Mouse (Mus musculus): Measurements from ENCODE around the gene Pakap. TPM values are rescaled to one million over a fixed set of nuclear protein-coding genes. Genes with fewer than 3 reads are reported as not detected.

Gene Pakap
- total and polyA plus RNA-seq, 2 experiments = 0.06 to 0.18 TPM

DNA sequence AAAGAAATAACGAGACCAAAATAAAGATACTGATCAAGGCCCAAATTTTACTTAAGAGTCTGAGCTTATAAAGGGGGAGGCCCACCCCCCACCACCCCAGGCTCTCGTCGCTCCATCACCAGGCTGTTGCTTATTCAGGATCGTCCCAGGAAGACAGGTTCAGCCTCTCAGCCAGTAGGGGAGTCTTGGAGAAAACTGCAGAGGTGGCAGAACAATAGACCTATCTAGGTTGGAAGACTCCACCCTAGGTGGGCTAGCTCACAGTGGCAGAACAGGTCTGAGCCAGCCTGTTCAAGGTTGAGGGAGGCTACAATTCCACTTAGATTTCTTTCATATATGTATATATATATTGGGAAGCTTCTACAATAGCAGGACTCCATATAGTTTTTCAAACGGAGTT is 366.2 kb downstream of the Pakap start:
- no peaks in the 10 kb centered on the region for H3K36me3 ChIP-seq (ENCODE audit: control insufficient read depth, insufficient read depth, low read length)
- no peak overlapping the region for H3K27ac ChIP-seq (replicated peaks; ENCODE audit: insufficient read depth, low read depth, low read length)
- no peaks in the 10 kb centered on the region for H3K79me2 ChIP-seq (ENCODE audit: control insufficient read depth, insufficient read depth, low read length)
- no peak overlapping the region for H3K4me3 ChIP-seq (ENCODE audit: insufficient read depth, low read depth, low read length)
- no peak for TF ChIP-seq POLR2A (IDR thresholded peaks at IDR 0.05; ENCODE audit: extremely low read depth, insufficient read depth, low read length)
- no peak for TF ChIP-seq CTCF (IDR thresholded peaks at IDR 0.05; ENCODE audit: low read depth, low read length)
- no peak overlapping the region for H3K9ac ChIP-seq (ENCODE audit: low read depth, low read length)
- no peak for DNase-seq (ENCODE audit: extremely low read depth, low read depth, low spot score)
- H3K4me1 ChIP-seq (ENCODE audit: control insufficient read depth, insufficient read depth, low read length) = peaks cover 9% of the 10 kb centered on the region
- 77% methylated on average over 5 of the region's 5 CpGs for whole genome bisulfite sequencing
- no peaks in the 10 kb centered on the region for H3K27me3 ChIP-seq (ENCODE audit: control insufficient read depth, insufficient read depth, low read length)

DNA sequence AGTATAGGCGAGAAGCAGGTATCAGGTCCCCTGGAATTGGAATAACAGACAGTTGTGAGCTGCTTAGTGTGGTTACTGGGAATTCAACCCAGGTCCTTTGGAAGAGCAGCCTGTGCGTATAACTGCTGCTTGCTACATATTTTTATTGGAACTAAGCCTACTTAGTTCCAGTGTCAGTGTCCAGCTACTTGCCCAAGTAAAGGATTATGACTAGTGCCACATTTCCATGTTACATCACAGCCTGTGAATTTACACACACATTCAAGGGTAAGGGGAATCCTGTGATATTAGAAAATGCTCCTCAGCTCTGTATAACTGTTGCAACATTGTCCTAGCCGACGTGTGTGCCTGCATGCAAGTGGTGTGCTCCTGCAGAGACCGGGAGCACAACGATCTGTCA is 369.3 kb downstream of the Pakap start:
- no peak for DNase-seq (ENCODE audit: extremely low read depth, low read depth, low spot score)
- Histone ChIP-seq H3K79me2 (ENCODE audit: control insufficient read depth, insufficient read depth, low read length) (no peaks in the 10 kb centered on the region), H3K4me1 (ENCODE audit: control insufficient read depth, insufficient read depth, low read length) (peaks cover 3% of the 10 kb centered on the region; the same call in 1 of the 2 replicates), H3K36me3 (ENCODE audit: control insufficient read depth, insufficient read depth, low read length) (no peaks in the 10 kb centered on the region), H3K9ac (ENCODE audit: low read depth, low read length) (no peak overlapping the region), H3K27ac (replicated peaks; ENCODE audit: insufficient read depth, low read depth, low read length) (no peak overlapping the region), H3K27me3 (ENCODE audit: control insufficient read depth, insufficient read depth, low read length) (no peaks in the 10 kb centered on the region), H3K4me3 (ENCODE audit: insufficient read depth, low read depth, low read length) (no peak overlapping the region)
- WGBS = 76% methylated on average over 6 of the region's 6 CpGs
- TF ChIP-seq POLR2A (IDR thresholded peaks at IDR 0.05; ENCODE audit: extremely low read depth, insufficient read depth, low read length) (no peak), CTCF (IDR thresholded peaks at IDR 0.05; ENCODE audit: low read depth, low read length) (no peak)

GRCm38 (mm10) chr4:57940631-57941030 is 372.7 kb downstream of the Pakap start:
- H3K36me3 ChIP-seq (ENCODE audit: control insufficient read depth, insufficient read depth, low read length) = peaks cover 16% of the 10 kb centered on the region
- no peaks in the 10 kb centered on the region for H3K79me2 ChIP-seq (ENCODE audit: control insufficient read depth, insufficient read depth, low read length)
- H3K27ac ChIP-seq (replicated peaks; ENCODE audit: insufficient read depth, low read depth, low read length) = no peak overlapping the region
- no peak for TF ChIP-seq CTCF (IDR thresholded peaks at IDR 0.05; ENCODE audit: low read depth, low read length)
- H3K9ac ChIP-seq (ENCODE audit: low read depth, low read length) = no peak overlapping the region
- 45% methylated on average over 4 of the region's 4 CpGs for WGBS
- no peak overlapping the region for H3K4me3 ChIP-seq (ENCODE audit: insufficient read depth, low read depth, low read length)
- no peaks in the 10 kb centered on the region for H3K27me3 ChIP-seq (ENCODE audit: control insufficient read depth, insufficient read depth, low read length)
- peak; percentile 59 for DNase-seq (ENCODE audit: extremely low read depth, low read depth, low spot score)
- H3K4me1 ChIP-seq (ENCODE audit: control insufficient read depth, insufficient read depth, low read length) = peaks cover 3% of the 10 kb centered on the region; the same call in 1 of the 2 replicates

DNA sequence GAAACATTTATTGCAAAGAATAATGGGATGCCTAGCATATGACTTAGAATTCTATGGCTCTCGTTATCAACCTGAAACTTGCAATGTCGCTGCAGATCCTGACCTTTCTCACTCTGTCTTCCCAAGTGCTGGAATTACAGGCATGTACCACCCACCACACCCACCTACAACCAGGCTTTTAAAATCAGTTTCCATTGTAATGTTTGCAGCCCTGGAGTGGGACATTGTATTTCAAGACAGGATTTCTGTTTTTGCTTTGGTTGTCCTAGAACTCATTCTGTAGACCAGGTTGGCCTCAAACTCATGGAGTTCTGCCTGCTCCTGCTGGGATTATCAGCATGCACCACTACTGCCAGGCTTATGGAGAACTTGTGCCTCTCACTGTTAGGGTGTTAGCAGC is 374.9 kb downstream of the Pakap start:
- H3K27ac ChIP-seq (replicated peaks; ENCODE audit: insufficient read depth, low read depth, low read length) = no peak overlapping the region
- H3K4me3 ChIP-seq (ENCODE audit: insufficient read depth, low read depth, low read length) = no peak overlapping the region
- no peak for TF ChIP-seq POLR2A (IDR thresholded peaks at IDR 0.05; ENCODE audit: extremely low read depth, insufficient read depth, low read length)
- TF ChIP-seq CTCF (IDR thresholded peaks at IDR 0.05; ENCODE audit: low read depth, low read length) = no peak
- no peak for DNase-seq (ENCODE audit: extremely low read depth, low read depth, low spot score)
- H3K4me1 ChIP-seq (ENCODE audit: control insufficient read depth, insufficient read depth, low read length) = peaks cover 3% of the 10 kb centered on the region; the same call in 1 of the 2 replicates
- H3K9ac ChIP-seq (ENCODE audit: low read depth, low read length) = no peak overlapping the region
- H3K79me2 ChIP-seq (ENCODE audit: control insufficient read depth, insufficient read depth, low read length) = no peaks in the 10 kb centered on the region
- peaks cover 24% of the 10 kb centered on the region for H3K36me3 ChIP-seq (ENCODE audit: control insufficient read depth, insufficient read depth, low read length)
- 90% methylated on average over 2 of the region's 2 CpGs for WGBS
- H3K27me3 ChIP-seq (ENCODE audit: control insufficient read depth, insufficient read depth, low read length) = no peaks in the 10 kb centered on the region

Other genes with a start within 250 kb of the Pakap start
- gene Palm2, start 133.9 kb upstream of the Pakap start, total RNA-seq (2014; rRNA removed) = 0.20 and 1.0 TPM in 2 replicates
- gene Palm2, start 133.9 kb upstream of the Pakap start, polyA plus RNA-seq (2012; rRNA removed) = not detected in 2 replicates
- gene Akap2, start 149.5 kb downstream of the Pakap start, total RNA-seq (2014; rRNA removed) = 6.5 and 7.5 TPM in 2 replicates
- 4.2 and 6.3 TPM in 2 replicates for gene Akap2, start 149.5 kb downstream of the Pakap start, polyA plus RNA-seq (2012; rRNA removed)

Data from liver, adult 2 months (tissue).